Mouse (Mus musculus) MEL (cell line): ENCODE data around the gene Loxl3. TPM values are rescaled to one million over a fixed set of nuclear protein-coding genes. Genes with fewer than 3 reads are reported as not detected.

Source experiments
- DNase-seq: peaks from one replicate; pipeline ENCODE4 v3.0.0; 2011; ENCODE audit warnings: low read depth, low spot score
- H3K27ac ChIP-seq: 2 replicates; pipeline ENCODE4 v1.5.1; 2012; ENCODE audit warnings: low read depth, mild to moderate bottlenecking, control low read depth, low read length, moderate library complexity; ENCODE audit not compliant: control insufficient read depth
- H3K27me3 ChIP-seq, 2 experiments: fragments of 150-350 bp in 1 of 2; sonication (generic) in 1 of 2; 2 replicates each; pipeline ENCODE4 v1.6.1; 2012; ENCODE audit warnings: low read length in 2 of 2, mild to moderate bottlenecking in 2 of 2, improper control_type of control experiment in 1 of 2, moderate library complexity in 1 of 2; ENCODE audit not compliant: insufficient read depth in 2 of 2, control insufficient read depth in 1 of 2
- H3K36me3 ChIP-seq, 2 experiments: 2 replicates each; pipeline ENCODE4 v1.6.1; 2012 to 2014; ENCODE audit warnings: low read length in 2 of 2, improper control_type of control experiment in 1 of 2, inconsistent platforms in 1 of 2, mild to moderate bottlenecking in 1 of 2; ENCODE audit not compliant: insufficient read depth in 2 of 2, control insufficient read depth in 1 of 2
- H3K4me1 ChIP-seq, 2 experiments: fragments of 150-350 bp in 1 of 2; sonication (generic) in 1 of 2; 2 replicates each; pipeline ENCODE4 v1.6.1; 2012; ENCODE audit warnings: low read length in 2 of 2, improper control_type of control experiment in 1 of 2, mild to moderate bottlenecking in 1 of 2; ENCODE audit not compliant: insufficient read depth in 2 of 2, control insufficient read depth in 1 of 2
- H3K4me3 ChIP-seq, 2 experiments: fragments of 150-350 bp in 1 of 2; sonication (generic) in 1 of 2; 2 replicates each; pipeline ENCODE4 v1.5.1; 2012; ENCODE audit warnings: low read depth in 2 of 2, low read length in 2 of 2, mild to moderate bottlenecking in 2 of 2, moderate library complexity in 2 of 2, control low read depth in 1 of 2, improper control_type of control experiment in 1 of 2; ENCODE audit not compliant: control insufficient read depth in 1 of 2, insufficient read depth in 1 of 2
- H3K79me2 ChIP-seq: 2 replicates; pipeline ENCODE4 v1.6.1; 2012; ENCODE audit warnings: mild to moderate bottlenecking, low read length, moderate library complexity; ENCODE audit not compliant: control insufficient read depth, poor library complexity, insufficient read depth
- H3K9ac ChIP-seq: 2 replicates; pipeline ENCODE4 v1.6.1; 2012; ENCODE audit warnings: low read depth, mild to moderate bottlenecking, control low read depth, low read length, moderate library complexity; ENCODE audit not compliant: control insufficient read depth, poor library complexity, severe bottlenecking
- H3K9me3 ChIP-seq: fragments of 150-350 bp; sonication (generic); replicated peaks from 2 replicates; pipeline ENCODE4 v1.6.1; 2012; ENCODE audit warnings: mild to moderate bottlenecking, low read length, improper control_type of control experiment, moderate library complexity; ENCODE audit not compliant: insufficient read depth
- BHLHE40 ChIP-seq: IDR thresholded peaks from 2 replicates; pipeline ENCODE4 v1.6.1; 2012; ENCODE audit warnings: low read depth, mild to moderate bottlenecking, inconsistent platforms, low read length, improper control_type of control experiment, borderline replicate concordance
- CHD1 ChIP-seq: IDR thresholded peaks from 2 replicates; pipeline ENCODE4 v1.6.1; 2012; ENCODE audit warnings: low read depth, mild to moderate bottlenecking, inconsistent platforms, low read length, improper control_type of control experiment
- CHD2 ChIP-seq: IDR thresholded peaks from 2 replicates; pipeline ENCODE4 v1.6.1; 2011; ENCODE audit warnings: low read length, improper control_type of control experiment
- E2F4 ChIP-seq: IDR thresholded peaks from 2 replicates; pipeline ENCODE4 v1.6.1; 2011; ENCODE audit warnings: low read depth, low read length, improper control_type of control experiment, borderline replicate concordance
- ETS1 ChIP-seq: IDR thresholded peaks from 2 replicates; pipeline ENCODE4 v1.6.1; 2012; ENCODE audit warnings: low read depth, mild to moderate bottlenecking, inconsistent platforms, low read length, improper control_type of control experiment, moderate library complexity
- HCFC1 ChIP-seq: IDR thresholded peaks from 2 replicates; pipeline ENCODE4 v1.6.1; 2012; ENCODE audit warnings: low read depth, mild to moderate bottlenecking, inconsistent platforms, low read length, improper control_type of control experiment, moderate library complexity
- JUND ChIP-seq: IDR thresholded peaks from 2 replicates; pipeline ENCODE4 v1.6.1; 2011; ENCODE audit warnings: low read depth, mild to moderate bottlenecking, improper control_type of control experiment, low read length
- MAFK ChIP-seq: IDR thresholded peaks from 2 replicates; pipeline ENCODE4 v1.6.1; 2011; ENCODE audit warnings: low read depth, mild to moderate bottlenecking, low read length, improper control_type of control experiment, borderline replicate concordance
- MAZ ChIP-seq: IDR thresholded peaks from 2 replicates; pipeline ENCODE4 v1.6.1; 2012; ENCODE audit warnings: low read depth, mild to moderate bottlenecking, inconsistent platforms, low read length, improper control_type of control experiment
- MXI1 ChIP-seq: IDR thresholded peaks from 2 replicates; pipeline ENCODE4 v1.6.1; 2011; ENCODE audit warnings: mild to moderate bottlenecking, low read depth, low read length, improper control_type of control experiment
- MYB ChIP-seq: IDR thresholded peaks from 2 replicates; pipeline ENCODE4 v1.6.1; 2011; ENCODE audit warnings: mild to moderate bottlenecking, low read depth, low read length, improper control_type of control experiment
- MYC ChIP-seq: IDR thresholded peaks from 2 replicates; pipeline ENCODE4 v1.6.1; 2011; ENCODE audit warnings: low read depth, mild to moderate bottlenecking, low read length, improper control_type of control experiment, moderate library complexity
- NELFE ChIP-seq: IDR thresholded peaks from 2 replicates; pipeline ENCODE4 v1.6.1; 2011; ENCODE audit warnings: low read depth, low read length, improper control_type of control experiment
- NRF1 ChIP-seq: IDR thresholded peaks from 2 replicates; pipeline ENCODE4 v1.6.1; 2014; ENCODE audit warnings: low read depth, mild to moderate bottlenecking, inconsistent platforms, low read length, improper control_type of control experiment, moderate library complexity; ENCODE audit not compliant: poor library complexity, insufficient read depth, severe bottlenecking
- POLR2A ChIP-seq, 2 experiments: IDR thresholded peaks; 2 replicates each; pipeline ENCODE4 v1.6.1; 2011 to 2012; ENCODE audit warnings: low read length in 2 of 2, mild to moderate bottlenecking in 2 of 2, control low read depth in 1 of 2, improper control_type of control experiment in 1 of 2, low read depth in 1 of 2, moderate library complexity in 1 of 2; ENCODE audit not compliant: control insufficient read depth in 1 of 2, insufficient read depth in 1 of 2, poor library complexity in 1 of 2
- POLR2AphosphoS2 ChIP-seq: IDR thresholded peaks from 2 replicates; pipeline ENCODE4 v1.6.1; 2011; ENCODE audit warnings: low read length, improper control_type of control experiment
- RAD21 ChIP-seq: IDR thresholded peaks from 2 replicates; pipeline ENCODE4 v1.6.1; 2011; ENCODE audit warnings: mild to moderate bottlenecking, low read depth, low read length, improper control_type of control experiment
- RCOR1 ChIP-seq: IDR thresholded peaks from 2 replicates; pipeline ENCODE4 v1.6.1; 2012; ENCODE audit warnings: low read depth, mild to moderate bottlenecking, inconsistent platforms, low read length, improper control_type of control experiment
- SIN3A ChIP-seq: IDR thresholded peaks from 2 replicates; pipeline ENCODE4 v1.6.1; 2012; ENCODE audit warnings: low read length, improper control_type of control experiment, inconsistent platforms
- TAL1 ChIP-seq: IDR thresholded peaks from 2 replicates; pipeline ENCODE4 v1.6.1; 2012; ENCODE audit warnings: mild to moderate bottlenecking, inconsistent platforms, low read length, moderate library complexity, mixed read lengths
- TCF12 ChIP-seq: IDR thresholded peaks from 2 replicates; pipeline ENCODE4 v1.6.1; 2014; ENCODE audit warnings: low read depth, mild to moderate bottlenecking, inconsistent platforms, low read length, improper control_type of control experiment, moderate library complexity
- UBTF ChIP-seq: IDR thresholded peaks from 2 replicates; pipeline ENCODE4 v1.6.1; 2012; ENCODE audit warnings: low read depth, mild to moderate bottlenecking, inconsistent platforms, low read length, improper control_type of control experiment, moderate library complexity, borderline replicate concordance; ENCODE audit not compliant: insufficient read depth
- USF1 ChIP-seq: IDR thresholded peaks from 2 replicates; pipeline ENCODE4 v1.6.1; 2014; ENCODE audit warnings: low read depth, mild to moderate bottlenecking, inconsistent platforms, low read length, improper control_type of control experiment, moderate library complexity
- USF2 ChIP-seq, 2 experiments: IDR thresholded peaks; 2 replicates each; pipeline ENCODE4 v1.6.1; 2011 to 2012; ENCODE audit warnings: improper control_type of control experiment in 2 of 2, low read length in 2 of 2, borderline replicate concordance in 1 of 2, inconsistent platforms in 1 of 2, low read depth in 1 of 2, mild to moderate bottlenecking in 1 of 2; ENCODE audit not compliant: insufficient read depth in 1 of 2
- ZKSCAN1 ChIP-seq: IDR thresholded peaks from 2 replicates; pipeline ENCODE4 v1.6.1; 2012; ENCODE audit warnings: low read depth, mild to moderate bottlenecking, inconsistent platforms, low read length, improper control_type of control experiment, moderate library complexity
- ZMIZ1 ChIP-seq: IDR thresholded peaks from 2 replicates; pipeline ENCODE4 v1.6.1; 2012; ENCODE audit warnings: low read depth, mild to moderate bottlenecking, inconsistent platforms, low read length, improper control_type of control experiment, moderate library complexity
- ZNF384 ChIP-seq: IDR thresholded peaks from 2 replicates; pipeline ENCODE4 v1.6.1; 2012; ENCODE audit warnings: low read depth, mild to moderate bottlenecking, inconsistent platforms, low read length, improper control_type of control experiment
- polyA plus RNA-seq, 2 experiments: library from polyadenylated mRNA; stranded (reverse) in 1 of 2; unstranded in 1 of 2; fragments of >175 nt in 1 of 2; fragments of >200 nt in 1 of 2; gene quantifications; 2 replicates each; pipeline versions ENCODE4 v1.2.1 to v1.2.4; 2012; ENCODE audit warnings: low replicate concordance in 2 of 2, low read depth in 1 of 2; ENCODE audit not compliant: insufficient read length in 2 of 2, insufficient read depth in 1 of 2, missing spikeins in 1 of 2
- total RNA-seq: library from RNA; depleted of rRNA; stranded (reverse); fragments of 300-350 nt; gene quantifications from 2 replicates; pipeline ENCODE4 v1.2.3, GENCODE M21; 2012

Gene Loxl3
- total and polyA plus RNA-seq, 3 experiments: 0.77 to 1.0 TPM; not detected in 1

DNA sequence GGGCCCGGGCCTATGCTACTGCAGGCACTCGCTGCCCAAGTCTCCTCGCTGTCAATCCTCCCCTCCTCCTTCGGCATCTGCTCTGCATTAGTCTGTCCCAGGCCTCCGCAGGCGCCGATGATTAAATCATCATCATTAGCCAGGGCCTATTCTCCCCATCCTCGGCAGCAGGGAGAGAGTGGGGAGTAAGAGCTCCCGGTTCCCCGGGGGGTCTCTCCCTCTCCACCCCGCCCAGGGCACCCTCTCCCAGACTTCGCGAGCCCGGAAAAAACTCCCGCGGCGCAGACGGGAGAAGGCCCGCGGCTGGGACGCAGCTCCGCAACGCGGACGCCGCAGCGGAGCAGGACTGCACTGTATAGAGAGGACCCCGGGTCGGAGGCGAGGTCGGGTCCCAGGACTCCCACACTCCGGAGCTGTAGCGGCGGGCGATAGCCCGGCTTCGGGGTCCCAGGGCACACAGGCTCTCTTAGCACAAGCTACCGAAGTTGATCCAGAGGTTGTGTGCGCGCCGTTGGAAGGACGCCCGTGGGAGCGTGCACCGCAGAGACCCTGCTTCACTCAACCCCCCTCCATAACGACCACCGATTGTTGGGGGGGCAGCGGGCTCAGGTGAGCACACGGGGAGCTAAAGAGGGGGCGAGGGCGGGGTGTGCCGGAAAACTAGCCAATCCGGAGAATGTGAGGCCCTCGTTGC is 43.8 kb downstream of the Loxl3 start, which contains the start of gene Pcgf1:
Gene Pcgf1 (plus strand): TSS at position 240 of the 694 bp plus-strand sequence.
- Histone ChIP-seq H3K9me3 (no peaks in the 10 kb centered on the region), H3K4me3 (peak within 1 kb of the TSS; percentile 78 to 88), H3K4me1 (peaks cover 0 to 13% of the 10 kb centered on the region in 2 experiments; a peak in 2 of 4 replicates), H3K9ac (peak within 1 kb of the TSS; percentile 96), H3K27ac (peak within 1 kb of the TSS; percentile 89), H3K36me3 (peaks cover 0 to 9% of the 10 kb centered on the region in 2 experiments; a peak in 2 of 4 replicates), H3K27me3 (no peaks in the 10 kb centered on the region), H3K79me2 (peaks cover 11% of the 10 kb centered on the region)
- peak; percentile 34; the same call in 1 of the 2 replicates for TF ChIP-seq MXI1
- TF ChIP-seq TAL1: no peak
- TF ChIP-seq NELFE: no peak; the same call in 1 of the 2 replicates
- no peak for TF ChIP-seq ZKSCAN1
- peak; percentile 78; the same call in 1 of the 2 replicates for TF ChIP-seq UBTF
- no peak for TF ChIP-seq CHD1
- no peak for TF ChIP-seq JUND
- TF ChIP-seq TCF12: no peak
- no peak for TF ChIP-seq SIN3A
- 0 out of 2 replicates have a peak, but pooled peaks have one; percentile 43 for TF ChIP-seq HCFC1
- TF ChIP-seq MYC: no peak
- TF ChIP-seq RAD21: no peak
- TF ChIP-seq USF2 (IDR thresholded peaks at IDR 0.05; ENCODE audit: borderline replicate concordance in 1 of 2, insufficient read depth in 1 of 2, low read depth in 1 of 2, low read length in 2 of 2): no peak
- no peak for TF ChIP-seq RCOR1
- TF ChIP-seq E2F4: no peak
- TF ChIP-seq BHLHE40: no peak
- peak; percentile 25; the same call in 1 of the 2 replicates for TF ChIP-seq NRF1
- no peak; the same call in 1 of the 2 replicates for TF ChIP-seq MAZ
- TF ChIP-seq POLR2AphosphoS2: no peak
- no peak for TF ChIP-seq ETS1
- TF ChIP-seq MAFK: no peak
- TF ChIP-seq MYB: no peak
- TF ChIP-seq POLR2A (IDR thresholded peaks at IDR 0.05; ENCODE audit: control insufficient read depth in 1 of 2, insufficient read depth in 1 of 2, low read depth in 1 of 2, low read length in 2 of 2, poor library complexity in 1 of 2): no peak; a peak in 1 of 4 replicates
- TF ChIP-seq ZNF384: no peak
- no peak for TF ChIP-seq USF1
- no peak for TF ChIP-seq CHD2
- no peak; the same call in 1 of the 2 replicates for TF ChIP-seq ZMIZ1
- peak; percentile 57 for DNase-seq
